Mouse (Mus musculus): ENCODE data around the gene Pomgnt1.
A peak's percentile ranks its signal among the peaks of the same experiment; 100 is the strongest.

The Pomgnt1 gene

DNA sequence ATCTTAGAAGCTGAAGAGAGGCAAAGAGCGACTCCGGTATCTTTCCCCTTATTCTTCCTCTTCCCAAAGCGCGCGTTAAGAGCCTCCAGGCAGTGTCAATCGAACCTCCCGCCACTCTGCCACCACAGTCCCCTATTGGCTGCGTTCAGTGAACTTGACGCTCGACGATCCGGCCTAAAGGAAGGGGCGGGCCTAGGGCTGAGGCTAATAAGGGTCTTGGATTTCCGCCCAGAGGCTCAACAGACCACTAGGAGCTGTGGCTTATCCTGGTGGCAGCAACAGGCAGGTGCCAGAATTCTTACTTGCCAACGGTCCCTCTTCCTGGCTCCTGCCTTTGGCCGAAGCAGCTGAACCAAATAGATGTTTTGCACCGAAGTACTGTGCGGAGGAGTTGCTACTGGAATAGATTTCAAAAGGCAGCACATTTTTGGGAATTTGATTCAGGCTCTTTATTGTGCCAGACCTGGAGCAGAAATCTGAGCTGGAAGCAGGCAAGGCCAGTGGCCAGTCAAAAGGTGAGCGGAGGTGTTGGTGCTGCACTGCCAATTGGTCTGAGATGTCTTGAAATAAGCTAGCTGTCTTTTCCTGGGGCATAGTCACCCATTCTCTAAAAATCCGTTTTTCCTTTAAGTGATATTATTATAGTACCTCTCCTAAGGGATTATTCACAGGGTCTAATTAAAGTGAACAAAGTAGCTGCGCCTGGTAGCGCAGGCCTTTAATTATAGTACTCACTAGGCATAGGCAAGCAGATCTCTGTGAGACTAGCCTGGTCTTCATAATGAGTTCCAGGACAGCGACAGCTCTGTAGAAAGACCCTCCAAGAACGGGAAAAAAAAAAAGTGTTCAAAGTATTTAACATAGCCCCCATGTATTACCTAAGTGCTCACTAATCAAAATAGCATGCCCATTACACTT, at the start of gene Pomgnt1, which contains the start of gene Rad54l:
Pomgnt1 (plus strand) TSS at position 239 of the 918 bp plus-strand sequence.
Rad54l (minus strand) TSS at position 89 of the 918 bp plus-strand sequence.
- DNase-seq (ENCODE audit: low spot score), result peak; percentile 73

DNA sequence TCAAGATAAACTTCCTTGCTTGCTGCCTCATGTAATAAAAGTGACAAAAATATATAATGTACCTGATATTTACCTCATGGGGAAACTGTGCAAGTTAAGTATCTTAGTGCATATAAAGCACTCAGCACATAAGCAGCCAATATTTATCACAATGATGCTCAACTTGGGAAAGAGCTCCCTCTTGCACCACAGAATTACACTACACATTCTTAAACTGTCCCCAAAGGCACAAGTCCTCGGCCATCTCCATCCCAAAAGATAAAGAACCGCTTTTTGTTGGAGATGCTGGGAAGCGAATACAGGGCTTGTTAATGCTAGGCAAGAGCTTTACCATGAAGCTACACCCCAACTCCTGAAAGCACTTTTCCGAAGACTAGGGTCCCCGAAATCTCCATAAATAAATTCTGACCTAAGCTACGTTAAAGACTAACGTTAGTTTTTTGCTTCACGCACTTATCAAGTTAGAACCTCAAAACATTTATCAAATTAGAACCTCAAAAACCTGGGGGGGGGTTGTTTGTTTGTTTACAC, 49.4 kb upstream of the Pomgnt1 start:
- peak; percentile 68 for DNase-seq (ENCODE audit: low spot score)

DNA sequence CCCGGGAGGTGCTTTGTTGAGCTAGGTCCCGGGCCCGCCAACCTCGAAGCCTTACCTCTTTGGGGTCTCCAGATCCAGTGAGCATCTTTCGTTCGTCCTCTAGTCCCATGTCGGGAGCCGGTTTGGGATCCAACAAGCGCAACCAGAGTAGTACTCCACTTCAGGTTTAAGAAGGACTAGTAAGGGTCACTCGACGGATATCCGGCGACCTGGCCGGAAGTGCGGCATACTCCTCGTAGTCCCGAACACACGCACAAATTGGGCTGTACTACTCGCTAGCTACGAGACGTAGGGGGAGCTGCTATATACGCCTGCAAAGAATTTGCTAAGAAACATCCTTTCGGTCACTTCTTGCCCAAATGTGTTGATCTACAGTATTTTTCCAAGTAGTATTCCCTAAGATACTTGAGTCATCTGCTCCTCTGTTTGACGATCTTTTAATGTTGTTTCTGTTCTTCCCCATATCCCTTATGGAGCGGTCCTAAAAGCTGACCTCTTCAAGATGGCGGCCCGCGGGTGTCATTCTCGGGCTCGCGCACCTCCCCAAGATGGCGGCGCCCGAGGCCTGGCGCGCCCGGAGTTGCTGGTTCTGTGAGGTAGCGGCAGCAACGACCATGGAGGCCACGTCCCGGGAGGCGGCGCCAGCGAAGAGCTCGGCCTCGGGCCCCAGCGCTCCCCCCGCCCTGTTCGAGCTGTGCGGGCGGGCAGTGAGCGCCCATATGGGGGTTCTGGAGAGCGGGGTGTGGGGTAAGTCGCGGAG, 48.6 kb upstream of the Pomgnt1 start, which contains the start of the genes Uqcrh and Lrrc41:
Uqcrh (minus strand) TSS at position 211 of the 760 bp plus-strand sequence.
Lrrc41 (plus strand) TSS at position 409 of the 760 bp plus-strand sequence.
- peak; percentile 96 for DNase-seq (ENCODE audit: low spot score)

DNA sequence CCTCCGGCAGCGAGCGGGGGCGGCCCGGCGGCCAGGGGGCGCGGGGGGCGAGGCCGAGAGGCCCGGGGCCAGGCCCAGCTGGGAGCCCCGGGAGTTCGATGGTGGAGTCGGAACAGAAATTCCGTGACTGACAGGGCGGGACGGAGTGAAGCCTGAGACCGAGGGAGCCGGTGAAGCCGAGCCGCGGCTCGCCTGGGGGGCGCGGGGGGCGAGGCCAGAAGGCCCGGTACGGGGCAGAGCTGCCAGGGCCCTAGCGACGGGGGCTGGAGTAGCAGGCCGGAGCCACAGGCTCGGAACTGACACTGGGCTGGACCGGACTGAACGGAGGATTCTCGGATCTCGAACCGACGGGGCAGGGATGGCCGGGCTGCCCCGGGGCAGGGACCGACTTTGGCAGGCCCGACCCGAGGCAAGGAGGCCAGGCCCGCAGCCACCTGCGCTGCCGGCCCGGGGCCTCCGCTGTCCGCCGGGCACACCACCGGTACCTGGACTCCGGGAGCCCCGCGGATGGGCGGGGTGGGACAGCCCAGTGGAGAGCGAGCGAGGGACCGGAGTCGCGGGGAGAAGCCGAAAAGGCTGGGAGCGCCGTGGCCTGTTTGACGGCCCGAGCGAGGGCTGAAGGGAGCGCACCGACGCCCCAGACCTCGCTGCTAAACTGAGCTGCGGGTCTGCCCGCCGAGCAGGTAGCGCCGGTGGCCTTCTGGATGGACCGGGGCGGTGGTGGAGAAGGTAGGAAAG, 47.8 kb upstream of the Pomgnt1 start:
- peak; percentile 59 for DNase-seq (ENCODE audit: low spot score)

DNA sequence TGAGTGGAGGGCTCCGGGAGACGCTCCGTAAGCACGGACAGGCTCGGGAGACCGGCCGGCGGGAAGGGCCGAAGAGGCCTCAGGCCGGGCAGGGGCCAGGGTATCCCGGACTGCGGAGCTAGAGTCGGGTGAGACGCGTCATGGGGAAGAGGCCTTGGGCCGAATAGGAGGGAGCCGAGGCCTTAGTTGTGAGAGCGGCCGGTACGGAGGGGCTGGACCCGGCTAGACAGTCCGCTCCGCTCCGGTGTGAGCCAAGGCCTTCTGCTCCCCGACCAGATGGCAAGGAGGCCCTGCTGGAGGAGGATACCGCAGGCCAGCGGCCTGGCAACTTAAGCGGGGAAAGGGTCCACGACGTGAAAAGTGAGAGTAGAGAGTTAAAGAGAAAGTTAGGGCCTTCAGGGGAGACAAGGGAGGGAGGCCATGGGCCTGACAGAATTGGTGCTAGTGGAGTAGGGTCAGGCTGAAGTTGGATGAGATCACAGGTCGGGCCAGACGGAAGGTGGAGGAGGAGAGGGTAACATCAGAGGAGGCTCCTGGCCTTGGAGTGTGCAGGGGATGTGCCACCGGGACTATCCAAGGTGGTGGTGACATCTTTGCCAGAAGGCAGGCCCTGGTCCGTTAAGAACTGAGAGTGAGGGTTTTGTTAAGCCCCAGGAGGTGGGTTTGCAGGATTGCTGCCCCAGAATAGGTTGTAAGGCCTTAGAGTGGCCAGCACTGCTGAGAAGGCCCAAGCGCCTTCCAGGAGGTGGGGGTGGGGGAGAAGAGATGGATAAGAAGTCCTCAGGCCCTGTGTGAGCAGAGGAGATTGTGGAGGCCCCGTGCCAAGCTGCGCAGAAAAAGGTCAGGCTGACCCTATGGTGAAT, 47.0 kb upstream of the Pomgnt1 start:
- peak; percentile 57 for DNase-seq (ENCODE audit: low spot score)

DNA sequence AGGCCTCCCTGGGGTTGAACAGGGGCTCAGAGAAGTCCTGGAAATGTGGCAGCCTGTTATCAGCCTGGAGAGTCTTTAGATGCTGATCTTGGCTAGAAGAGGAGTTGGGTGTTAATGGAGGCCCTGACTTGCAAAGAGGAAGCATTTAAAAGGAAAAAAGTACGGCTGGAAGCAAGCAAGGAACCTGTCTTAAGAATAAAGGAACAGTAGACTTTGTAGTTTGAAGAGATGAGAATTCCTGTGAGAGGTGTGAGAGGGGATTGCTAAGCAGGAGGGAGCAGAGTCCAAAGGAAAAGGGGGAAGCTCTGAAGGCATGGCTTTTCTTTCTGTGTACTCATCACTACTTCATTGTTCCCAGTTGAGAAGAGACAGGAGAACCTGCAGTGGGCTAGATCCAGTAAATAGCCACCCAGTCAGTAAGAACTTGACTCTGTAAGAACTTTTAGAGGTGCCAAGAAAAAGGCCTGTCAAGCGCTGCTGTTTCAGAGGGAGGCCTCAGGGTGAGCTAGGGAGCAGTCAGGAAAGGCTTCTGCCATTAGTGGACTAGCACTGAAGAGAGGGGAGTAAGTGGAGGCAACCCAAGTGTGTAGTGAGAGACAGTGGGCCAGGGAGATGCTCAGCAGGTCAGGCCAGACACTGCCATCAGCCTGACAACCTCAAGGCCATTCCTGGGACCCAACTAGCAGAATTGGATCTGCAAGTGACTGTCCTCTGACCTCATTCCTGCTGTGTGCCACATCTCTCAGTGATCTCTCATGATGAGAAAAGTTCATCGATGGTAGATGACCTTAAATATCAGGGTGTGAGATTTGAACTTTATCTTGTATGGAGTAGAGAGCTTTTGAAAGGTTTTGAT, 46.2 kb upstream of the Pomgnt1 start:
- peak; percentile 60 for DNase-seq (ENCODE audit: low spot score)

DNA sequence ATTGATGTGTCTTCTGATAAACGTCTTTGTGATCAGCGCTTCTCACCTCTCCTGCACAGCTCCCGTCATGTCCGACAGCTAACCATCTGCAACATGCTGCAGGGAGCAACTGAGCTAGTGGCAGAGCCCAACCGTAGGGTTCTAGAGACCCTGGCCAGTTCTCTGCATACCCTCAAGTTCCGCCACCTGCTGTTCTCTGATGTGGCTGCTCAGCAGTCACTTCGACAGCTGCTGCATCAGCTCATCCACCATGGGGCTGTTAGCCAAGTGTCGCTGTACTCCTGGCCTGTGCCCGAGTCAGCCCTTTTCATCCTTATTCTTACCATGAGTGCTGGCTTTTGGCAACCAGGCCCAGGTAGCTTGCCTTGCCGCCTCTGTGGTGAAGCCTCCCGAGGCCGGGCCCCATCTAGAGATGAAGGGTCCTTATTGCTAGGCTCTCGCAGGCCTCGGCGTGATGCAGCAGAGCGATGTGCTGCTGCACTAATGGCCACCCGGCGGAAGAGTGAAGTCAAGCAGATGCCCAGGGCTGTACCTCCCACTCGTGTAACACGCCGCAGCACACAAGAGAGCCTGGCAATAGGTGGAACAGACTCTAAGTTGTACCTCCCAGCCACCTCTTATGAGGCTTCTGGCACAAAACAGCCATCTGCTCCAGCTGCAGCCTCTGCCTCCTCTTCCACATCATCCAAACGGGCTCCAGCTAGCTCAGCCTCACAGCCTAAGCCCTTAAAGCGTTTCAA, 35.0 kb upstream of the Pomgnt1 start:
- DNase-seq (ENCODE audit: low spot score), result no peak

DNA sequence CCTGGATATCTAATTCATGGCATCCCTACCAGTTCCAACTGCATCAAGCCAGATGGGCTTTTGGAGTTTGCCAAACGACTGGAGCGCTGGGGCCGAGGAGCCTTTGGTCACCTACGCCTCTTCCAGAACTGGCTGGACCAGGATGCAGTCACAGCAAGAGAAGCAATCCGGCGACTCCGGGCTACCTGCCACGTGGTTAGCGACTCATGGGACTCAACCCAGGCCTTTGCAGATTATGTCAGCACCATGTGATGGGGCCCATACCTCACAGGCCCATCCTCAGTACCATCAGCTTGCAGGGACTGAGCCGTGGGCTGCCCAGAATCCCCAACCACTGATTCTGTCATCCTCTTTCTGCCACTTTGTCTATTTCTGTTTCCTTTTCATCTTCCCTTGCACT, 27.3 kb upstream of the Pomgnt1 start:
- DNase-seq (ENCODE audit: low spot score), result no peak

DNA sequence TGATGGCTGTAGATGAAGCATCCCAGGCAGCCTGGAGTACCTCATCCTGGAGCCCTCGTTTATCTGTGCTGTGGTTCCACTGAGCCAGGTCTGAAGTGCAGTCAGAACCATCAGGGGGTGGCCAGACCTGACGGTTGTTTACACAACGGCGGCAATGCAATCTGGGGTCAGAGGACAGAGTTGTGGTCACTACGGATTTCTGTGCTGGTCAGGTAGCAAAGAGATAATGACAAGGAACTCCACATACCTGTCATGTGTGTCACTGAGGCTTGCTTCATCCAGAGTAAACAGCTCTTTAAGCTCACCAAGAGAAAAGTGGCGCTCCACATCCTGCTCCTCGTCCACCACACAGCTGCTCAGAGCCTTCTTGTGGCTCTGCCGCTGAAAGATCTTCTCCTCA, 26.4 kb upstream of the Pomgnt1 start:
- DNase-seq (ENCODE audit: low spot score), result no peak

DNA sequence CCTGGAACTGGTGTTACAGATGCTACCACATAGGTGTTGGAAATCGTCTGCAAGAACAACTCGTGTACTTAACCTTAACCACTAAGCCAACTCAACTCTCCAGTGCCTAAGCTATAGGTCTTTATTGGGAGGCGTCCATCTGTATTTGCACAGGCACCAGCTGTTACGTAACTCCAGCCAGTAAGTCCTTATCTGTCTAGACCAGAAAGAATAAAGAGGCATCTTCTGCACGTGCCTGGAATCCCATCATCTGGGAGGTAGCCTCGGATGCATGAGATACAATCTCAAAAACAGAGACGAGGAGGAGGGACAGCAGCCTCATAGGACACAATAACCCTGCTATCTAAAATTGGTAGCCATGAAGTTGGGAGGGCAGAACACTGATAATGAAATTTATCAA, 22.7 kb upstream of the Pomgnt1 start:
- DNase-seq (ENCODE audit: low spot score), result no peak

DNA sequence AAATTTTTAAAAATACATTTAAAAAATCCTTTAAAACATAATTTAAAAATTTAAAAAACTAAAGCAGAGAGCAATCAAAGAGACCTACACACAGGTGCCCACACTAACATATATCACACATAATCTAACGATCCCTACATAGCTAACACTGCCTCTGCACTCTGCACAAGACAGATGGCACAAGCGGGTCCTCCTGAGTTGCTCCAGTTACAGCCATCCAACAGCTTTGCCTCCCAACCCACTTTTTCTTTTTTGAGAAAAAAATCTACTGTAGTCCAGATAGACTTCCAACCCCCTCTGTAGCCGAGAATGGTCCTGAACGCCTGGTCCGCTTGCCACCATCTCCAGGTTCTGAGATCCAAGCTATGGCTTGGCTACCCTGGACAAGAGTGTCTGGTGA, 18.4 kb upstream of the Pomgnt1 start:
- no peak for DNase-seq (ENCODE audit: low spot score)

DNA sequence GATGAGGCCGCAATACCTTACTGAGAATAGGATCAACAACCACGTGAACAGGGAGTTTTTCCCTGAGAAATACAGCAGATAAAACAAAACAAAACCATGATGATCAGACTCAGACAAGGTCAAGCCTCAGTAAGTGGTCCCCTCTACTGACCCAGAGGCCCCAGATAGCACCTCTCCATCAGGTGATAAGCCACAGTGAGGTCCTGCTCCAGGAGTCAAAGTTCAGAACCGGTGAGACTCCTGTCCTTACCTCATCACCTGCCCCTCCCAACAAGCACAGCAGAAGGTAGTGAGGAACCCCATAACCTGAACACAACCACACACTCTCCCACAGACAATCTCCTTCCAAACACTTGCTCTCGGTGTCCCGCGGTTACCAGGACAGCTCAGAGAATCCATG, 12.9 kb upstream of the Pomgnt1 start:
- no peak for DNase-seq (ENCODE audit: low spot score)

DNA sequence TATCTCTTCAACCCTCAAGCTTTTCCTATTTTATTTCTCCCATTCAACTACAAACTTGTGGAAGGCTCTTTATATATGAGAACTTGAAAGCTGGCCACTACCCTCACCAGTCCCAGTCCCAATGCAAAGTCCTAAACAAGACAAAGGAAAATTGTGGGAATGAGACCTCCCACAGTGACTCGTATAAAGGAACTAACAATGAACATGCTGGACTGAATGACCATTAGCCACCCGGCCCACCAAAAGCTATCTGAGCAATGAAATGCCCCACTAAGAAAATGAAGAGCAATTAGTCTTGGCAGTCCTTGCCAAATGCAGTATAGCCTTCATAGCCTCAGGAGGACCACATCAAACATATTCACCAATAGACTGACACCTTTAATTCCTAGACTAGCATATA, 12.2 kb upstream of the Pomgnt1 start:
- no peak for DNase-seq (ENCODE audit: low spot score)

DNA sequence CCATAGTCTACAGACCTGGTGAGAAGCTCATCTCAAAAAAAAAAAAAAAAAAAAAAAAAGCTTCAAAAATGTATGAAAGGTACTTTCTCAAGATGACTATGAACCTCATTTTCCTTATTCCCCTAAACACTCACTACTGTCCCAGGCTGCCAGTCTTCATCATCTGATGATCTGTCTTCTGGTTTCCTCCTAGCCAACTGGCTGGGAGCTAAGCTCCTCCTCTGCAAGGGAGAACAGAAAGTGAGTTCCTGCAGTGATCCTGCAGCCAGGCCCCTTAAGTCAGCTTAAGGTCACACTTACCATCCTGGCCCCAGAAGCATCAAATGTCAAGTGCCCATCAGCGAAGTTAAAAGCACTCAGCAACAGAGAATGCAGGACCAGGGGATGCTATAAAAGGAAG, 878 bp upstream of the Pomgnt1 start:
- DNase-seq (ENCODE audit: low spot score), result no peak

DNA sequence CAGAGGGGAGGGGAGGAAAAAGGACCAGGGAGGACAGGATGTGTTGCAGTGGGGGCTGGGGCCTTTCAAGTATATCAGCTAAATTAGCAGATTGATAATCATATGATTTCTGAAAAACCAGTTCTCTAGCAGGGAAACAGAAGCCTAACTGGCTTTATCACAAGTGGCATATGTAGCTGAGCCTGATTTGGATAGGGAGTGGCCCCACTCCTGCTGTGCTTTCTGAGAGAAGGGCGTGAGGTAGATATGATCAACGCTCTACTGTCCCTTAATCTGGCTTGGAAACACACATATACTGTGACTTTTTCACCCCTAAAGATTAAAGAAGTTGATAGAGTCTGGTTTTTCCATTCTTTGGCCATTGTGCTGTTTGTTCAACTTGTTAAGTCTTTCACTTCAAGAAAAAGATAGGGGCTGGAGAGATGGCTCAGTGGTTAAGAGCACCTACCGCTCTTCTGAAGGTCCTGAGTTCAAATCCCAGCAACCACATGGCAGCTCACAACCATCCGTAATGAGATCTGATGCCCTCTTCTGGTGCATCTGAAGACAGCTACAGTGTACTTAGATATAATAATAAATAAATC, 2.3 kb downstream of the Pomgnt1 start:
- DNase-seq (ENCODE audit: low spot score), result no peak

DNA sequence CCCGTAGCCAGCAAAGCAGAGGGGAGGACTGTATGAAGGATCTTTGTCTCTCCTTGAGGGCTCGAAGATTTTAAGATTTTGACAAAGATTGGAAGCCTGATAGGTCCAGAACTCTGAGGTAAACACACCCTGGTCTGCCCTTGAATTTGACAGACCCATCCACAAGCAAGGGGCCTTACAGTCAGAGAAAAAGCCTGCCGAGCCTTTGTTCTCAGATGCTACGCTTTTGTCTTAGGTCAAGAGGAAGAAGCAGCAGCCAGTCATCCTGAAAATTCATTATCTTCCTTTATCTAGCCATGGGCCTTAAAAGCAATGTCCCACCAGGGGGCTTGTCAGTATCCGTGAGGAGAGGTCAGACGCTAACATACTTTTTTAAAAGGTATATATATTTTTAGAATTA, 4.3 kb downstream of the Pomgnt1 start:
- DNase-seq (ENCODE audit: low spot score), result no peak

DNA sequence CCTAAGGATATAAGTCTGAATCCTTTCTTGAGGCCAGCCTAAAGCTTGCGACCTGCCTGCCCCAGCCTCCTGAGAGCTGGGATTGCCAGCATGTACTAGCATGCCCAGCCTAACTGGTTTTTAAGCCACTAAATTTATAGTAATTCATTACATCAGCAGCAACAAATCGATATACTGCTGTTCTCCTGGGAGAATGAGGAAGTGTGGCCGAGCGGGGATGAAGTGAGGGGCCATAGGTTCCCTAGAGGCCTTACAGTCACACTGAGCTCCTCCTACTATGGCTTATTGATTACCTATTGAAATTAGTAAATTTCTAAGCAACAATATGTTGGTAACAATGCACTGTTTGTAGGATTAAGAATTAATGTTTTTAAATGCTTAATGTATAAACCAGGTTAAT, 9.5 kb downstream of the Pomgnt1 start:
- no peak for DNase-seq (ENCODE audit: low spot score)

DNA sequence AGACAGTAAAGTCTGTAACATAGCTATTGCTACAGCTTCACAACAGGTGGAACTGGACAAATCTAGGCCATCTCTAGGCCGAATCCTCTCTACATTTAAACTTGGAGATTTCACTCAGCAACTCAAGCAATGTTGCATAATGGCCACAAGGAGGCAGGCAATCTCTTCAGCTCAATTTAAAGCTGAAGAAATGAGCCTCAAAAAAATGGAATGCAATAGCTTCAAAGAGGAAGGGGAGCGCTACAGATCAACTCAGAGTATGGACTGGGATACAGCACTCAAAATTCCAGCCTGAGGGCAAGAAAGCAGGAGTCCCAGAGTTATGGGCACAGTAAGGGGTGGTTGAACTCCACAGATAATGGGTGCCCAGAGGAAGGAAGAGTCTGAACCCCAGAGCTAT, 11.3 kb downstream of the Pomgnt1 start:
- peak; percentile 50 for DNase-seq (ENCODE audit: low spot score)

DNA sequence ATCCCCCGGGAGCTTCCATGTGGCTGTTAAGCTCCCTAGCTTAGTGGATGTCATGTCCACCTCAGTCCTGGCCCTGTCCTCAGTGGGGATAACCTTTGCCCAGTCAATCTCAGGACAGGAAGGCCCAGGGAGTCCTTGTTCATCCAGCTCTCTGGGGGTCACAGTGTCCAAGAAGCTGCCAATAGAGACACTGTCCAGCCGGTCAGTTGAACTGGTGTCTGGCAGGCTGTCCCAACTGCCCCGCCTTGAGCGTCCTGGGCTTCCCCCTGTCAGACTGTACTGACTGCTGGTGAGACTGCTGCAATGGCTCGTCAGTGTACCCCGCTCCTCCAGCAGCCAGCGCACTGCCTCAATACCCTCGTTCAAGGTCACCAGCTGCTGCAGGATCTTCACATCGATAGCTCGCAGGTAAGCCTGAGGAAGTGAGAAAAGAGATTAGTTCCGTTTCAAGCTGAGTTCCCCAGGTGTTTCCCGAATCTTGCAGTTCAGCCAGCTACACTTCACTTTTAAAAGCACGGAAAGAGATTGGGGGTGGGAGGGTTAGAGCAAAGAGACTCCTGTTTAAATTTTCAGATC, 13.9 kb downstream of the Pomgnt1 start:
- DNase-seq (ENCODE audit: low spot score), result no peak

All from adipocyte (in vitro differentiated cells).